Mouse (Mus musculus) intestine, embryonic 16.5 days (tissue): Measurements from ENCODE around the gene G2e3. TPM values are rescaled to one million over a fixed set of nuclear protein-coding genes. Genes with fewer than 3 reads are reported as not detected.

Experiments used
- ATAC-seq: fragments of 200-750 bp; cut with Nextera tagmentation; 2 replicates; pipeline ENCODE4 v1.8.0; 2017; ENCODE audit warnings: moderate TSS enrichment, moderate library complexity
- H3K27ac ChIP-seq: fragments of 300-500 bp; sonication (generic); 2 replicates; pipeline ENCODE4 v1.5.1; 2014; ENCODE audit warnings: mild to moderate bottlenecking, low read length
- H3K27me3 ChIP-seq: fragments of 300-500 bp; sonication (generic); replicated peaks from 2 replicates; pipeline ENCODE4 v1.6.1; 2014; ENCODE audit warnings: low read length, control low read depth, mixed read lengths; ENCODE audit not compliant: control insufficient read depth, insufficient read depth
- H3K36me3 ChIP-seq: fragments of 300-500 bp; sonication (generic); 2 replicates; pipeline ENCODE4 v1.6.1; 2014; ENCODE audit warnings: low read length, control low read depth; ENCODE audit not compliant: control insufficient read depth, insufficient read depth
- H3K4me1 ChIP-seq: fragments of 300-500 bp; sonication (generic); 2 replicates; pipeline ENCODE4 v1.6.1; 2014; ENCODE audit warnings: low read length, control low read depth, mixed read lengths; ENCODE audit not compliant: control insufficient read depth, insufficient read depth
- H3K4me2 ChIP-seq: fragments of 300-500 bp; sonication (generic); 2 replicates; pipeline ENCODE4 v1.6.1; 2014; ENCODE audit warnings: low read depth, low read length, control low read depth
- H3K4me3 ChIP-seq: fragments of 300-500 bp; sonication (generic); 2 replicates; pipeline ENCODE4 v1.5.1; 2014; ENCODE audit warnings: mild to moderate bottlenecking, low read length
- H3K9ac ChIP-seq: fragments of 300-500 bp; sonication (generic); 2 replicates; pipeline ENCODE4 v1.6.1; 2014; ENCODE audit warnings: low read depth, low read length
- H3K9me3 ChIP-seq: fragments of 300-500 bp; sonication (generic); 2 replicates; pipeline ENCODE4 v1.6.1; 2016; ENCODE audit warnings: low read length, control low read depth; ENCODE audit not compliant: control insufficient read depth
- WGBS: fragments of 180-500 bp; shearing (Covaris S2); extraction: QIAGEN DNeasy Blood & Tissue Kit; methylation state at CpG from one replicate; pipeline ENCODE4 v1.1.7; 2014; 5-methylcytosine and 5-hydroxymethylcytosine counted together
- polyA plus RNA-seq: library from polyadenylated mRNA; unstranded; fragments of >200 nt; fragmentation: Nextera tagmentation; extraction: Ambion mirVana; gene quantifications from 2 replicates; pipeline ENCODE4 v1.2.1, GENCODE M21; 2015

G2e3 gene
- 16.6 and 19.3 TPM in 2 replicates for polyA plus RNA-seq

GRCm38 (mm10) chr12:51347988-51348697 is at the start of gene G2e3:
Gene G2e3 (plus strand): TSS chr12:51348061.
- peak; percentile 97 for ATAC-seq
- Histone ChIP-seq H3K27ac (peak within 1 kb of the TSS; percentile 94), H3K9me3 (no peaks in the 10 kb centered on the region), H3K27me3 (no peaks in the 10 kb centered on the region), H3K4me2 (peak within 1 kb of the TSS; percentile 61), H3K9ac (peak within 1 kb of the TSS; percentile 95), H3K4me1 (peaks cover 9% of the 10 kb centered on the region), H3K36me3 (peaks cover 7% of the 10 kb centered on the region; the same call in 1 of the 2 replicates), H3K4me3 (peak within 1 kb of the TSS; percentile 91)
- under 1% methylated on average over 70 of the region's 70 CpGs for WGBS

GRCm38 (mm10) chr12:51323604-51324003 is 24.3 kb upstream of the G2e3 start:
- H3K9ac ChIP-seq, result no peak overlapping the region
- H3K27me3 ChIP-seq, result no peaks in the 10 kb centered on the region
- no peaks in the 10 kb centered on the region for H3K36me3 ChIP-seq
- no peak overlapping the region for H3K4me3 ChIP-seq
- H3K4me1 ChIP-seq, result no peaks in the 10 kb centered on the region
- ATAC-seq, result no peak
- WGBS, result 76% methylated on average over 3 of the region's 3 CpGs
- H3K9me3 ChIP-seq, result no peaks in the 10 kb centered on the region
- H3K27ac ChIP-seq, result no peak overlapping the region
- no peak overlapping the region for H3K4me2 ChIP-seq

- H3K27ac ChIP-seq, result no peak overlapping the region
- H3K9me3 ChIP-seq, result no peaks in the 10 kb centered on the region
- no peak overlapping the region for H3K4me3 ChIP-seq
- no peaks in the 10 kb centered on the region for H3K4me1 ChIP-seq
- H3K27me3 ChIP-seq, result no peaks in the 10 kb centered on the region
- WGBS, result 78% methylated on average over 3 of the region's 3 CpGs
- no peak overlapping the region for H3K9ac ChIP-seq
- no peak for ATAC-seq
- H3K4me2 ChIP-seq, result no peak overlapping the region
- H3K36me3 ChIP-seq, result no peaks in the 10 kb centered on the region
These were observed 21.0 kb upstream of the G2e3 start for GRCm38 (mm10) chr12:51326819-51327218.

GRCm38 (mm10) chr12:51337014-51337413 is 10.8 kb upstream of the G2e3 start:
- H3K9ac ChIP-seq, result no peak overlapping the region
- no peak overlapping the region for H3K27ac ChIP-seq
- H3K36me3 ChIP-seq, result no peaks in the 10 kb centered on the region
- no peak overlapping the region for H3K4me3 ChIP-seq
- H3K4me1 ChIP-seq, result peaks cover 4% of the 10 kb centered on the region; the same call in 1 of the 2 replicates
- H3K27me3 ChIP-seq, result no peaks in the 10 kb centered on the region
- 58% methylated on average over 1 of the region's 1 CpGs for WGBS
- no peaks in the 10 kb centered on the region for H3K9me3 ChIP-seq
- ATAC-seq, result peak; percentile 88
- H3K4me2 ChIP-seq, result no peak overlapping the region

GRCm38 (mm10) chr12:51346121-51346520 is 1.7 kb upstream of the G2e3 start:
- Histone ChIP-seq H3K27me3 (no peaks in the 10 kb centered on the region), H3K36me3 (no peaks in the 10 kb centered on the region), H3K9ac (no peak overlapping the region), H3K27ac (no peak overlapping the region), H3K4me3 (no peak overlapping the region), H3K9me3 (no peaks in the 10 kb centered on the region), H3K4me1 (peaks cover 9% of the 10 kb centered on the region), H3K4me2 (no peak overlapping the region)
- peak; percentile 36 for ATAC-seq
- 39% methylated on average over 4 of the region's 4 CpGs for WGBS

GRCm38 (mm10) chr12:51348698-51348998 is 787 bp downstream of the G2e3 start:
- Histone ChIP-seq H3K36me3 (peaks cover 7% of the 10 kb centered on the region; the same call in 1 of the 2 replicates), H3K27ac (peak overlapping the region; percentile 94), H3K27me3 (no peaks in the 10 kb centered on the region), H3K4me1 (peaks cover 9% of the 10 kb centered on the region), H3K4me2 (peak overlapping the region; percentile 58), H3K9ac (peak overlapping the region; percentile 95), H3K9me3 (no peaks in the 10 kb centered on the region), H3K4me3 (peak overlapping the region; percentile 91)
- WGBS, result 0% methylated on average over 10 of the region's 10 CpGs
- no peak for ATAC-seq

- H3K36me3 ChIP-seq, result peaks cover 13% of the 10 kb centered on the region
- WGBS, result 69% methylated on average over 8 of the region's 8 CpGs
- H3K9me3 ChIP-seq, result no peaks in the 10 kb centered on the region
- no peak for ATAC-seq
- no peak overlapping the region for H3K27ac ChIP-seq
- H3K4me1 ChIP-seq, result peaks cover 4% of the 10 kb centered on the region
- H3K4me3 ChIP-seq, result no peak overlapping the region
- H3K27me3 ChIP-seq, result no peaks in the 10 kb centered on the region
- no peak overlapping the region for H3K4me2 ChIP-seq
- H3K9ac ChIP-seq, result no peak overlapping the region
These were observed 7.4 kb downstream of the G2e3 start for GRCm38 (mm10) chr12:51355296-51355695.

GRCm38 (mm10) chr12:51361294-51361693 is 13.4 kb downstream of the G2e3 start:
- Histone ChIP-seq H3K27ac (no peak overlapping the region), H3K4me3 (no peak overlapping the region), H3K36me3 (peaks cover 16% of the 10 kb centered on the region; the same call in 1 of the 2 replicates), H3K9ac (no peak overlapping the region), H3K27me3 (no peaks in the 10 kb centered on the region), H3K4me2 (no peak overlapping the region), H3K9me3 (no peaks in the 10 kb centered on the region), H3K4me1 (no peaks in the 10 kb centered on the region)
- no peak for ATAC-seq

GRCm38 (mm10) chr12:51362898-51363297 is 15.0 kb downstream of the G2e3 start:
- no peak overlapping the region for H3K4me3 ChIP-seq
- H3K9ac ChIP-seq, result no peak overlapping the region
- no peaks in the 10 kb centered on the region for H3K27me3 ChIP-seq
- no peak overlapping the region for H3K4me2 ChIP-seq
- H3K27ac ChIP-seq, result no peak overlapping the region
- peaks cover 16% of the 10 kb centered on the region; the same call in 1 of the 2 replicates for H3K36me3 ChIP-seq
- H3K4me1 ChIP-seq, result no peaks in the 10 kb centered on the region
- WGBS, result 96% methylated on average over 1 of the region's 1 CpGs
- no peak for ATAC-seq
- H3K9me3 ChIP-seq, result no peaks in the 10 kb centered on the region

- H3K4me3 ChIP-seq, result no peak overlapping the region
- peaks cover 9% of the 10 kb centered on the region; the same call in 1 of the 2 replicates for H3K36me3 ChIP-seq
- H3K27me3 ChIP-seq, result no peaks in the 10 kb centered on the region
- ATAC-seq, result no peak
- WGBS, result 97% methylated on average over 3 of the region's 3 CpGs
- H3K27ac ChIP-seq, result no peak overlapping the region
- no peaks in the 10 kb centered on the region for H3K9me3 ChIP-seq
- no peak overlapping the region for H3K9ac ChIP-seq
- H3K4me1 ChIP-seq, result no peaks in the 10 kb centered on the region
- no peak overlapping the region for H3K4me2 ChIP-seq
These were observed 20.6 kb downstream of the G2e3 start for GRCm38 (mm10) chr12:51368504-51368903.
